Mouse (Mus musculus) midbrain, embryonic 11.5 days (tissue): Measurements from ENCODE around the gene Oxsr1. TPM values are rescaled to one million over a fixed set of nuclear protein-coding genes. Genes with fewer than 3 reads are reported as not detected.

Experiments used
- ATAC-seq: fragments of 200-750 bp; cut with Nextera tagmentation; 2 replicates; pipeline ENCODE4 v1.8.0; 2017; ENCODE audit warnings: moderate TSS enrichment, moderate library complexity; ENCODE audit not compliant: low FRiP score
- DNase-seq: peaks from one replicate; pipeline ENCODE4 v3.0.0; 2015; ENCODE audit warnings: low spot score; ENCODE audit errors: missing footprints
- H3K27ac ChIP-seq: fragments of 300-500 bp; sonication (generic); 2 replicates; pipeline ENCODE4 v1.5.1; 2014; ENCODE audit warnings: low read depth, low read length
- H3K27me3 ChIP-seq: fragments of 300-500 bp; sonication (generic); 2 replicates; pipeline ENCODE4 v1.6.1; 2014; ENCODE audit warnings: mild to moderate bottlenecking, low read length, moderate library complexity, mixed read lengths; ENCODE audit not compliant: control insufficient read depth, insufficient read depth
- H3K36me3 ChIP-seq: fragments of 300-500 bp; sonication (generic); 2 replicates; pipeline ENCODE4 v1.6.1; 2014; ENCODE audit warnings: mild to moderate bottlenecking, low read length, moderate library complexity, mixed read lengths; ENCODE audit not compliant: control insufficient read depth, insufficient read depth
- H3K4me1 ChIP-seq: fragments of 300-500 bp; sonication (generic); 2 replicates; pipeline ENCODE4 v1.6.1; 2014; ENCODE audit warnings: low read length; ENCODE audit not compliant: control insufficient read depth, insufficient read depth
- H3K4me2 ChIP-seq: fragments of 300-500 bp; sonication (generic); 2 replicates; pipeline ENCODE4 v1.6.1; 2014; ENCODE audit warnings: mild to moderate bottlenecking, moderate library complexity
- H3K4me3 ChIP-seq: fragments of 300-500 bp; sonication (generic); 2 replicates; pipeline ENCODE4 v1.5.1; 2014; ENCODE audit warnings: low read depth, low read length
- H3K9ac ChIP-seq: fragments of 300-500 bp; sonication (generic); 2 replicates; pipeline ENCODE4 v1.6.1; 2014; ENCODE audit warnings: low read length
- H3K9me3 ChIP-seq: fragments of 300-500 bp; sonication (generic); 2 replicates; pipeline ENCODE4 v1.6.1; 2016; ENCODE audit warnings: low read length; ENCODE audit not compliant: control insufficient read depth
- WGBS: fragments of 180-500 bp; shearing (Covaris S2); extraction: QIAGEN DNeasy Blood & Tissue Kit; methylation state at CpG from one replicate; pipeline ENCODE4 v1.1.7; 2014; 5-methylcytosine and 5-hydroxymethylcytosine counted together
- polyA plus RNA-seq: library from polyadenylated mRNA; unstranded; fragments of >200 nt; fragmentation: Nextera tagmentation; extraction: Ambion mirVana; gene quantifications from 2 replicates; pipeline ENCODE4 v1.2.1, GENCODE M21; 2014

Gene Oxsr1
- polyA plus RNA-seq, 1 experiment from 2014 or later, result 16.2 TPM

- no peaks in the 10 kb centered on the region; the same call in 1 of the 2 replicates for H3K4me1 ChIP-seq
- ATAC-seq (peak; percentile 91), DNase-seq (peak; percentile 99)
- H3K27ac ChIP-seq, result no peak within 1 kb of the TSS
- H3K36me3 ChIP-seq, result no peaks in the 10 kb centered on the region
- H3K4me2 ChIP-seq, result peak within 1 kb of the TSS; percentile 93
- peak within 1 kb of the TSS; percentile 64 for H3K4me3 ChIP-seq
- no peaks in the 10 kb centered on the region for H3K27me3 ChIP-seq
- peak within 1 kb of the TSS; percentile 77 for H3K9ac ChIP-seq
- 3% methylated on average over 65 of the region's 65 CpGs for WGBS
- no peaks in the 10 kb centered on the region for H3K9me3 ChIP-seq
Measured at GRCm38 (mm10) chr9:119357331-119358057, 35.3 kb upstream of the Oxsr1 start, which contains the start of gene Xylb. Xylb (plus strand) TSS chr9:119357381.

DNA sequence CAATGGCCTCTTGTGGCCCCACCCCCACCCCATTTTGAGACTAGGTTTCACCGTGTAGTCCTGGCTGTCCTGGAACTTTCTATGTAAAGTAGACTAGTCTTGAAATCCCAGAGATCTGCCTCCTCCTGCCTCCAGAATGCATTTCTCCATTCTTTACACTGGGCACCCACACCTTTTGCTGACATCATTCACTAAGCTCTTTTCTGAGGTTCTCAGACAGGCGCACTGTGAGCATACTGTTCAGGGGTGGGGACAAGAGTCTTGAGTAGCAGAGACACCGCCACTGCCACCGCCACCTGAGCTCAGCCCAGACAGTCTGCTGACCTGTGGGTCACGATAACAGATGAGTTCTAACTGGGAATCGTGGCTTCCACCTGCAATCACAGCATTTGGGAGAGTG, 33.7 kb upstream of the Oxsr1 start:
- Histone ChIP-seq H3K9ac (no peak overlapping the region), H3K4me3 (no peak overlapping the region), H3K4me1 (no peaks in the 10 kb centered on the region; the same call in 1 of the 2 replicates), H3K27me3 (no peaks in the 10 kb centered on the region), H3K36me3 (0 out of 2 replicates have a peak, but pooled peaks cover 1% of the 10 kb centered on the region), H3K4me2 (no peak overlapping the region), H3K27ac (no peak overlapping the region), H3K9me3 (no peaks in the 10 kb centered on the region)
- ATAC-seq (no peak), DNase-seq (peak; percentile 75)
- 91% methylated on average over 6 of the region's 6 CpGs for WGBS

DNA sequence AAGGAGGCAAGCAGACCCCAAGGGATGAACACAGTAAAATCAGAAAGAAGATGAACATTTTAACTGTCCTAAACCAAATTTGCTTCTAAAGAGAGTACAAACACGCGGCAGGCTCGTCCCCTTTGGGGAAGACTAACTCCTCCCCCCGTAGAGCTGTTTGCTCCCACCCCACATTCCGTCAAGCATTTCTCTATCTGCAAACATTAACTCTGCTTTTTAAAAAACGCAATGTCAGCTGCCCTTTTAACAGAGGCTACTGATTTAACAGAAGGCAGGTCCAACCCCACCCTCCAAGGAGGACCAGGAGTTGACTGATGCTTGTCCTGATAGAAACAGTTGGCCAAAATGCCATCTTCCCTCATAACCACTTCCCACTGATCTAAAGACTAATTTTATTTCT, 31.7 kb upstream of the Oxsr1 start:
- H3K4me3 ChIP-seq, result no peak overlapping the region
- H3K4me2 ChIP-seq, result no peak overlapping the region
- no peaks in the 10 kb centered on the region for H3K9me3 ChIP-seq
- H3K27me3 ChIP-seq, result no peaks in the 10 kb centered on the region
- ATAC-seq, result no peak
- H3K9ac ChIP-seq, result no peak overlapping the region
- 80% methylated on average over 6 of the region's 6 CpGs for WGBS
- no peaks in the 10 kb centered on the region; the same call in 1 of the 2 replicates for H3K4me1 ChIP-seq
- DNase-seq, result peak; percentile 28
- no peak overlapping the region for H3K27ac ChIP-seq
- peaks cover 8% of the 10 kb centered on the region for H3K36me3 ChIP-seq

DNA sequence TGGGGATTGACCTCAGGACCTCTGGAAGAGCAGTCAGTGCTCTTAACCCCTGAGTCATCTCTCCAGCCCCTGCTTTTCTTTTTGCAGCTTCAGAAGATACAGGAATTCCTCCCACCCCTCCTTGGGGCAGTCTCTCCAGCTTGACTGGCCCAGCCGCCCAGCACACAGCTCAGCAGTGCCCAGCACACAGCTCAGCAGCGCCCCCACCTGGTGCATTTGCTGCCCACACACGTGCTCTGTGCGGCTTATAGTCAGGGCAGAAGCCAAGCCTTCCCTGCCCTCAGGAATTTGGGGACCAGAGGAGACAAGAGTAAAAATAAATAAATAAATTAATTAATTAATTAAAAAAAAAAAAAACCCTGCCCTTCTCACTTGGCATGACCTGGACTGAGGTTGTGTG, 29.8 kb upstream of the Oxsr1 start:
- no peaks in the 10 kb centered on the region for H3K27me3 ChIP-seq
- 19% methylated on average over 4 of the region's 4 CpGs for WGBS
- peak; percentile 99 for DNase-seq
- H3K9ac ChIP-seq, result no peak overlapping the region
- H3K36me3 ChIP-seq, result peaks cover 8% of the 10 kb centered on the region
- no peak overlapping the region for H3K4me2 ChIP-seq
- no peak overlapping the region for H3K27ac ChIP-seq
- no peaks in the 10 kb centered on the region for H3K4me1 ChIP-seq
- H3K4me3 ChIP-seq, result no peak overlapping the region
- H3K9me3 ChIP-seq, result no peaks in the 10 kb centered on the region
- ATAC-seq, result peak; percentile 83

DNA sequence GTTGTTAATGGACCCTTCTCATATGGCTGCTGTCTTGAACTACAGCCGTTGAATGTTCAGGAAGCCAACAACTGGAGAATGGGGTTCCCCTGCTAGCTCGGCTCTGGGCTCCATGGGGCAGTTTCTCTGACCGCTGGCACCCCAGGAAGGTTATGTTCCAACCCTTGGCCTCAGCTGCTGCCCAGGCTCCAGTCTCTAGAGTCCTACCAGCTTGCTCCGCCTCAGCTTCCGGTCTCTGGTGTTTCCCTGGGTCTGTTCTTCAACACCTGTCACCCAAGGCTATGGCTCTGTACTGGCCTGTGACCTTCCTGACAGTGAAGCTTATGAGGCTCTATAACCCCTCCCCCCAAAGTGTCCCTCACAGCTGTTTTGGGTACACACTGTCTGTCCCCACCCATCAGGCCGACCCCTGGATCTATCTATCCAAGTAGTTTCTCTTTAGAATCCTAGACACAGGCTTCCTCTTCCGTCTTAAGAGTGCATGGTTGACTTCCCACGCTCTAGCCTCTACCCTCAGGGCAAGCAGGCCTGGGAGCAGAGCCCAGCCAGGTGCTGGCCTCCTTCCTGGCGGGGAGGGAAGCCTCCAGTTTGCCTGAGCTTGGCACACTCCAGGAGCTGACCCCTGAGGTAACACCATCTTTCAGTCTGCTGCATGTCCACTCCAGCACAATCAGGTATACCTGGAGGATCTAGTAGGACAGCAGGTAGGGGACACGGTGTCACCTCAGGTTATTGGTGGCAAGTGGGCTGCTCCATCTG, 28.9 kb upstream of the Oxsr1 start:
- WGBS, result 89% methylated on average over 10 of the region's 10 CpGs
- no peak overlapping the region for H3K27ac ChIP-seq
- no peak overlapping the region for H3K4me3 ChIP-seq
- H3K36me3 ChIP-seq, result peaks cover 9% of the 10 kb centered on the region
- ATAC-seq (no peak), DNase-seq (peak; percentile 51)
- no peaks in the 10 kb centered on the region for H3K9me3 ChIP-seq
- H3K4me2 ChIP-seq, result no peak overlapping the region
- no peaks in the 10 kb centered on the region for H3K4me1 ChIP-seq
- no peaks in the 10 kb centered on the region for H3K27me3 ChIP-seq
- no peak overlapping the region for H3K9ac ChIP-seq

GRCm38 (mm10) chr9:119350531-119350930, 28.3 kb upstream of the Oxsr1 start:
- Histone ChIP-seq H3K36me3 (peaks cover 11% of the 10 kb centered on the region), H3K9ac (no peak overlapping the region), H3K4me2 (no peak overlapping the region), H3K4me3 (no peak overlapping the region), H3K4me1 (no peaks in the 10 kb centered on the region), H3K27ac (no peak overlapping the region), H3K9me3 (no peaks in the 10 kb centered on the region), H3K27me3 (no peaks in the 10 kb centered on the region)
- ATAC-seq (no peak), DNase-seq (peak; percentile 70)
- 98% methylated on average over 3 of the region's 3 CpGs for WGBS

- H3K36me3 ChIP-seq, result peaks cover 17% of the 10 kb centered on the region
- no peak for ATAC-seq
- 96% methylated on average over 8 of the region's 8 CpGs for WGBS
Measured at GRCm38 (mm10) chr9:119346376-119346775, 24.1 kb upstream of the Oxsr1 start.

DNA sequence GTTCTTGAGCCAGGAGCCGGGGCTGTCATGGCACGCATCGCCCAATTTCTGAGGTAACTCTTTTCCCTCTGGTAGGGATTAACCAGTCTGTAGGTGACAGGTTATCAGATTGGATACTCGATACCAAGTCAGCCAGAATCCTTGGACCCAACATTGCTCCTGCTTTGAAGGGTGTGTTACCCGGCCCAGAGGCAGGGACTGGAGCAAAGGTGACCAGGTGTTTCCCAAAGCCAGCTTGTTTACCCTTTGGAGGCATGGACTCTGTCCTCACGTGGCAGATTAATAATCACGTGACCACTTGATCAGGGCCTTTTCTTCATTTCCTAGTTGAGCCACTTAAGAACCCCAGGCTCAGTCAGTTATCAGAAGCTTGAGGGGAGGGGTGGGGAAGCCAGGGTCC, 20.5 kb upstream of the Oxsr1 start:
- Histone ChIP-seq H3K4me1 (peaks cover 11% of the 10 kb centered on the region), H3K4me3 (no peak overlapping the region), H3K9ac (no peak overlapping the region), H3K9me3 (no peaks in the 10 kb centered on the region), H3K4me2 (no peak overlapping the region), H3K36me3 (peaks cover 9% of the 10 kb centered on the region), H3K27ac (no peak overlapping the region), H3K27me3 (peaks cover 3% of the 10 kb centered on the region; the same call in 1 of the 2 replicates)
- DNase-seq (peak; percentile 69), ATAC-seq (no peak)
- WGBS, result 88% methylated on average over 7 of the region's 7 CpGs

More at GRCm38 (mm10) chr9:119346376-119346775, 24.1 kb upstream of the Oxsr1 start:
- Histone ChIP-seq H3K4me3 (no peak overlapping the region), H3K9me3 (no peaks in the 10 kb centered on the region), H3K27me3 (no peaks in the 10 kb centered on the region), H3K27ac (no peak overlapping the region), H3K4me2 (no peak overlapping the region), H3K4me1 (peaks cover 8% of the 10 kb centered on the region), H3K9ac (no peak overlapping the region)
- DNase-seq, result peak; percentile 60
